Mouse (Mus musculus) left cerebral cortex, postnatal 14 days (tissue): ENCODE results near the gene Cry2. TPM values are rescaled to one million over a fixed set of nuclear protein-coding genes. Genes with fewer than 3 reads are reported as not detected.

Source experiments
- DNase-seq, 2 experiments: peaks; one replicate each; pipeline ENCODE4 v3.0.0; 2021 to 2022; ENCODE audit warnings: low spot score in 2 of 2, mixed read lengths in 1 of 2
- intact Hi-C: fragments of 180-260 bp; cut with DNase I; formaldehyde crosslinking; loops from one replicate; pipeline ENCODE4 v1.15.1; 2025
- total RNA-seq, 2 experiments: library from RNA; stranded (reverse); gene quantifications; 2 replicates each; pipeline ENCODE4 v1.2.3; 2021

The Cry2 gene
- total RNA-seq, 2 experiments from 2014 or later: 109 to 116 TPM

- intact Hi-C loops: loop anchor here (10.0 kb wide), 1 partner anchor 393 kb away; no protein-coding TSS in a partner anchor
- DNase-seq: no peak
These were observed 56.5 kb downstream of the Cry2 start for GRCm38 (mm10) chr2:92377320-92377719.

- intact Hi-C loops: loop anchor here (10.0 kb wide), 1 partner anchor 391 kb away; no protein-coding TSS in a partner anchor
- no peak for DNase-seq
These were observed 57.5 kb downstream of the Cry2 start for GRCm38 (mm10) chr2:92376300-92376699.

GRCm38 (mm10) chr2:92375788-92376187 lies 58.1 kb downstream of the Cry2 start:
- intact Hi-C loops: loop anchor here (10.0 kb wide), 1 partner anchor 391 kb away; no protein-coding TSS in a partner anchor
- DNase-seq: no peak

- intact Hi-C loops: loop anchor here (10.0 kb wide), 1 partner anchor 390 kb away; no protein-coding TSS in a partner anchor
These were observed 58.7 kb downstream of the Cry2 start for GRCm38 (mm10) chr2:92375099-92375623.

GRCm38 (mm10) chr2:92374514-92374913 lies 59.3 kb downstream of the Cry2 start, which contains the start of the genes Pex16 and Large2:
Gene Pex16, plus strand, starts transcription at chr2:92374676.
Gene Large2, minus strand, starts transcription at chr2:92374869.
- DNase-seq: peak; percentile 62 to 65
- intact Hi-C loops: loop anchor here (10.0 kb wide), 1 partner anchor 390 kb away; no protein-coding TSS in a partner anchor

More at GRCm38 (mm10) chr2:92375099-92375623, 58.7 kb downstream of the Cry2 start:
- peak; percentile 94 to 98 for DNase-seq

GRCm38 (mm10) chr2:92373437-92373813 lies 60.4 kb downstream of the Cry2 start:
- intact Hi-C loops: loop anchor here (10.0 kb wide), 1 partner anchor 389 kb away; no protein-coding TSS in a partner anchor
- no peak for DNase-seq

- no peak for DNase-seq
- intact Hi-C loops: loop anchor here (10.0 kb wide), 1 partner anchor 388 kb away; no protein-coding TSS in a partner anchor
These were observed 60.9 kb downstream of the Cry2 start for GRCm38 (mm10) chr2:92372767-92373436.

- DNase-seq: no peak
- intact Hi-C loops: loop anchor here (10.0 kb wide), 1 partner anchor 387 kb away; no protein-coding TSS in a partner anchor
These were observed 61.7 kb downstream of the Cry2 start for GRCm38 (mm10) chr2:92371971-92372690.

GRCm38 (mm10) chr2:92370821-92371805 lies 62.7 kb downstream of the Cry2 start:
- intact Hi-C loops: loop anchor here (10.0 kb wide), 1 partner anchor 386 kb away; no protein-coding TSS in a partner anchor
- no peak for DNase-seq

GRCm38 (mm10) chr2:92370375-92370774 lies 63.5 kb downstream of the Cry2 start:
- intact Hi-C loops: loop anchor here (10.0 kb wide), 1 partner anchor 386 kb away; no protein-coding TSS in a partner anchor
- no peak for DNase-seq

GRCm38 (mm10) chr2:92367383-92368029 lies 66.3 kb downstream of the Cry2 start:
- intact Hi-C loops: no loop called here
- no peak for DNase-seq

- DNase-seq: no peak
- intact Hi-C loops: no loop called here
These were observed 68.3 kb downstream of the Cry2 start for GRCm38 (mm10) chr2:92365568-92365967.

GRCm38 (mm10) chr2:92364086-92364485 lies 69.8 kb downstream of the Cry2 start:
- no peak for DNase-seq
- intact Hi-C loops: no loop called here

- intact Hi-C loops: no loop called here
- DNase-seq: no peak
These were observed 71.1 kb downstream of the Cry2 start for GRCm38 (mm10) chr2:92362571-92363228.

- DNase-seq: no peak
- intact Hi-C loops: no loop called here
These were observed 72.0 kb downstream of the Cry2 start for GRCm38 (mm10) chr2:92361795-92362194.

- DNase-seq: no peak
- intact Hi-C loops: no loop called here
These were observed 73.0 kb downstream of the Cry2 start for GRCm38 (mm10) chr2:92360893-92361292.

- no peak for DNase-seq
- intact Hi-C loops: no loop called here
These were observed 73.5 kb downstream of the Cry2 start for GRCm38 (mm10) chr2:92360186-92360823.
